Mouse (Mus musculus) left cerebral cortex, adult 9 months (tissue): Measurements from ENCODE around the gene Cog1.

ENCODE experiments used
- DNase-seq, 2 experiments: peaks; one replicate each; pipeline ENCODE4 v3.0.0; 2022; ENCODE audit warnings: low spot score in 2 of 2

The Cog1 gene

GRCm38 (mm10) chr11:113648690-113649352 lies at the start of gene Cog1:
TSS of gene Cog1 (plus strand) at chr11:113649169.
- no peak for DNase-seq

DNA sequence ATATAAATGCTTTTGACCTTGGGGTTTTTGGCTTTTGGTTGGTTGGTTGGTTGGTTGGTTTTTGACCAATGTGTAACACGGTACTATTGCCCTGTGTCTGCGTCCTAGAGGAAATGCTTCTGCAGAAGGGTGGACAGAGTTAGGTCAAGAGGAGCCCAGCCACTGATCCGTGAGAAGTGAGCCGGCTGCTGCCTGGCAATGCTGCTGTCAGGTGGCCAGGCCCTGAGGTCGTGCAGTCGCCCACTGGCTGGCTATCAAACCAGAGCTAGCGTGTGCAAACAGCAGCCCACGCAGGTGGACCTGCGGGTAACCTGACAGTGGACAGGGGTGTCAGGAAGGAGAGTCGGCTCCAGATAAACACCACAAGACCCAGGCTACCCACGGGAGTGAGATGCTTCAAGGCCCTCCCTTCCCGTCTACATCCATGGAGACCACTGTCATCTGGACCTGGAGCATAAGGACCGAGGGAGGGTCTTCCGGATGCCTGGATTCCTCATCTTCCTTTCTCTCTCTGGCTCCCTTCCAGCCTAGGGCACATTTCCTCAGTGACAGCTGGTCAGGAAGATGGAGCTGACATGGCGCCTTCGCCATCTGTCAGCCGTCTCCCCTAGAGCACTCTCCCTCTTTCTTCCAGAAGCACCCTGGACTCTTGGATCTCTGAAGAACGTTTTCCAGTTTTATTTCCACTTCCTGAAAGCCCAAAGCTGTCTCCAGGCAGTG lies 48.3 kb upstream of the Cog1 start:
- DNase-seq: no peak

DNA sequence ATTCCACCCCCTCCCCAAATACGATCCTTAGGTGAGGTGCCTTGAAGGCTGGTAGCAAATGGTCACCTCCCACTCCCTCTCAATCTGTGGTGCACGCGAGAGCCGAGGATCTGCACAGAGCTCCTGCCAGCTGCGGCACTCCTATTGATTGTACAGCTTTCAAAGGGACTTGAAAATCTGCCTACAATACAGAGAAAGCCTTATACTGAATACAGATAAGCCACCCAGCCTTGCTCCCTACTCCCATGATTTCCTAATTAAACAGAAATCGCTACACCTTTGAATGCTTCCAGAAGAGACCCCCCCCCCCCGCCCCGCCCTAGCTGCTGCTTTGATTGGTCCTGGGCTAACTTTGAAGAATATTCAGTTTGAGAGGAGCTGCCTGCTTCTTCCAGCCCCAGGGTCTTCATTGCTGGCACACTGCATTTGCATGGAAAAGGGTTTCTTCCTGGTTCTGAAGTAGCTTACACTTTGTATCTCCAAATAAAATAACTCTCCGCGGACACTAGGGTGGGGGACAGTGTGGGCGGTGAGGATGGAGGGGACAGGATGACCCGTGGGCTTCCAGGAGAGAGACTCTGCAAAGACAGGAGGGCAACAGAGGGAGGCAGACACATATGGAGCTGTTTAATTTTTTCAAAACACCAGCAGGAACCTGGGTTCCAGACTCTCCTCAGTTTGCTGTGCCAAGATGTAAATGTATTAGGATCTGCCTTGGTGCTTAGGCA lies 47.2 kb upstream of the Cog1 start:
- DNase-seq: no peak

DNA sequence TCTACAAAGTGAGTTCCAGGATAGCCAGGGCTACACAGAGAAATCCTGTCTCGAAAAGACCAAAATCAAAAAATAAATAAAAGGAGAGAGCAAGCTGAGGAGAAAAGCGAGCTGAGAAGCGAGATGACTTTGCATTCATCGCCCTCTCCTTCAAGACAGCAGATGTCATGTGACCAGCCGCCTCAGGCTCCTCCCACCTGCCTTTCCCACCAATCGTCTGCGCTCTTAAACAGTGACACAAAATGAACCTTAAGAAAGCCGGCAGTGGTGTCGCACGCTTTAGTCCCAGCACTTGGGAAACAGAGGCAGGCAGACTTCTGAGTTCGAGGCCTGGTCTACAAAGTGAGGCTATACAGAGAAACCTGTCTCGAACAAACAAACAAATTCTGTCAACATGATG lies 41.4 kb upstream of the Cog1 start:
- no peak for DNase-seq

DNA sequence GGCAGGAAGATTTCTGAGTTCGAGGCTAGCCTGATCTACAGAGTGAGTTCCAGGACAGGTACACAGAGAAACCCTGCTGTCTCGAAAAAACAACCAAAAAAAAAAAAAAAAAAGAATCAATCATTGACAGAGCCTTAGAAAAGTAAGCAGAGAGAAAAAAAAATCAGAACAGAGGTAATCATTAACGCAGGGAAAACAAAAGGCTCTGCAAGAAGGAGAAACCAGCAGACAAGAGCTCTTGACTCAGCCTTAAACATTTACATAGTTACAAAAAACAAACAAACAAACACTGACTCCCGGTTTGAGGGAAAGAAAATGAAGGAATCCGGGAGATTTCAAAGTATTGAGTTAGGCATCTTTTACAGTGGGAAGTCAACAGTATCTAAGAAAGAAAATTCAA lies 39.4 kb upstream of the Cog1 start:
- DNase-seq: no peak

DNA sequence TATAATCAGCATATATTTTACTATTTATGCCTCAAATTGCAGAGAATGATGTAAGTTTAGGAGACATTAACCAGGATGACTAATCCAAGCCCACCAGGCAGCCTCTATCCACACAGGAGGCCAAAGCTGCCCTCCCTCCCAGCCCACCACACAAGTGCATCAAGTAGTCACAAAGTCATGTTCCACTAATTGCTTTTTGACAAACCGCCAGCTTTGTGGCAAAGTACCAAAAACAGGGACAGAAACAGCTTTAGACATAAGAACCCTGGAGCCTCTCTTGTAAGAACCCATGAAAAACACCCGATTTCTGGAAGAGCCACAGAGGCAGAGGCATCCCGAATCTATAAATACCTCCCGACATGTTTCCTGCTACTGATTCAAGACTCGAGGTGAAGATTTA lies 38.7 kb upstream of the Cog1 start:
- no peak for DNase-seq

DNA sequence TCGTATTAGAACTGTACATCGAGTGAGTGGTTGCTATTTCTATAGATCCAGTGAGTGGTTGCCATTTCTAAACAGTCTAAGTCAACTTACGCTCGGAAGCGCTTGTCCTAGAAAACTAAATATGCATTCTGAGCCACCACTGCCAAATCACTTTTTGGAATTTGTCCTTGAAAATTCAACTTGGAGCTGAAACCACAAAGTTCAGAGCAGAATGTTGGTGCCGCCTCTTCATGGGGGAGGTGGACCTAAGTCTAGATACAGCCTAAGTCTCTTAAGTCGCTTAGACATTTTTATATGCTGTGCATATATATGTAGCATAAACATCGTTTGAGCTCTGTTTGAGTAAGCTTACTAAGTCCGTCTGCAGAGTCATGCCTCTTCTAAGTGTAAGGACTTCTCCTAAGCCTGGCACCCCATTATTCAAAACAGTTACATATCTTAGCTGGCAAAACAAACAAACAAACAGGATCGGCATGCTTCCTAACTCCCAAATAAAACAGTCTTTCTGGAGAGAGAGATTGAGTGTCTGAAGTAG lies 37.8 kb upstream of the Cog1 start:
- peak in 1 of 2 experiments; percentile 37 for DNase-seq

GRCm38 (mm10) chr11:113611664-113612611 lies 37.0 kb upstream of the Cog1 start:
- peak in 1 of 2 experiments; percentile 64 for DNase-seq

GRCm38 (mm10) chr11:113614476-113614875 lies 34.5 kb upstream of the Cog1 start:
- DNase-seq: no peak

DNA sequence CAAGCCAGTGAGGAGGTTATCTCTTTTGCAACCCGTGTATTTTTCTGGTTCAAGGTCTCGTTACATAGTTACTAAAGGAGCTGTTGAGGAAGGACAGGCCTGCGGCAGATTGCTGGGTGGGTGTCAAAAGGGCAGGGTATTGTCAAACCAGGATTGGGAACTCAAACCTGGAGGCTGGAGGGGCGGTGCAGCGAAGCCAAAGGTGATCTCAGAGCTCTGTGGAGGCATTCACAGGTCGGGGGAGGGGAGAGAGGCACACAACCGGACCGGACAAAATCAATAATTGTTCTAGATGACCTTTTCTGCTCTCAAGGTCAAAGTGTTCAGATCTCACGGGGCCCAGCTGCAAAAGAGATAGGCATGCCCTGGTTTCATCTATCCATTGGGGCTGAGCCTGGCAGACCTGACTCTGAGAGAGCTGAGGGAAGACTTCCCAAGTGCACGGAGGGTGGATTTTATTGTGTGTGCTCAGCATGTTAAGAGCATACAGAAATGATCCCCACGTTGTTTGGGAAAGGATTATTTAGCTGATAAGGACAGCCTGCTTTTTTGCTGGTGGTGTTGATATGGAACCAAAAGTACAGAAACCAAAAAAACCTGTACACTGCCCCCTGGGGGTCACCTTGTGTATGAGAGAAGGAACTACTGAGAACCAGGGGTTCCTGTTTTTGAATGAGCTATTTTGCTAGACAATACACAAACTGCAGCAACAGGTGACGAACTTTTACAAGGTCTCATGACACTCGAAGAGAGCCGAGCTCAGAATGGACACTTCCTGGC lies 31.6 kb upstream of the Cog1 start:
- peak in 1 of 2 experiments; percentile 77 for DNase-seq

DNA sequence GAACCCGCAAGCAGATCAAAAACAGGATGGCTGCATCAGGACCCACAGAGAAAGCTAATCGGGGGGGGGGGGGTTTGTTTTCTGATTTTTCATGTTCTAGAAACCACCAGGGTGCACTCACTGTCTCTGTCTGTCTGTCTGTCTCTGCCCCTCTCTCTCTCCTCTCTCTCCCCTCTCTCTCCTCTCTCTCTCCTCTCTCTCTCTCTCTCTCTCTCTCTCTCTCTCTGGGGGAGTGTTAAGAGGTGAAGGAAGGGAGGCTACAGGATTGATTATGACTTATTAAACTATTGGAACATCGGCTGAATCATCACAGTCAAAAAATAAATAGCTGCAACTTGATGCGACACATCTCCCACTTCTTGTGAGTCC lies 30.7 kb upstream of the Cog1 start:
- DNase-seq: no peak

- DNase-seq: peak in 1 of 2 experiments; percentile 60
Measured at GRCm38 (mm10) chr11:113618672-113619419, 30.1 kb upstream of the Cog1 start, which contains the start of gene Sstr2. TSS of gene Sstr2 (plus strand) at chr11:113619342.

GRCm38 (mm10) chr11:113619420-113620080 lies 29.4 kb upstream of the Cog1 start:
- no peak for DNase-seq

- no peak for DNase-seq
Measured at GRCm38 (mm10) chr11:113621001-113621400, 28.0 kb upstream of the Cog1 start.

DNA sequence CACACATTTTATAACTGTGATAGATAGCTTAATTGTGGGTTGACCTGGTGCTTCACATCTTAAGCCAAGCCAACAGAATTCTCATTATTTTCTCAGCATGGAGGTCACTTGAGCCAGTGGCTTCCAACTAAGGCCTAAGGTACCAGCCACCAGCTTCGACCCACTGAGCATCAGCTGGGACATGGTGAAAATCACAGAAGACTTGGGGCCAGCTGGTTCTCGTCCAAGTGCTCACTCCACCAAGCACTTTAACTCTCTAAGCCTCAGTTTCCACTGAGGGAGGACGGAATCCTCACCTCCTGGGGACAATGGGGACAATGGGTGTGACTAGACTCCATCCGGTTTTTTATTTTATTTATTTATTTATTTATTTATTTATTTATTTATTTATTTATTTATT lies 26.9 kb upstream of the Cog1 start:
- DNase-seq: no peak

- DNase-seq: no peak
Measured at GRCm38 (mm10) chr11:113625437-113625836, 23.5 kb upstream of the Cog1 start.

GRCm38 (mm10) chr11:113627785-113628184 lies 21.2 kb upstream of the Cog1 start:
- no peak for DNase-seq

DNA sequence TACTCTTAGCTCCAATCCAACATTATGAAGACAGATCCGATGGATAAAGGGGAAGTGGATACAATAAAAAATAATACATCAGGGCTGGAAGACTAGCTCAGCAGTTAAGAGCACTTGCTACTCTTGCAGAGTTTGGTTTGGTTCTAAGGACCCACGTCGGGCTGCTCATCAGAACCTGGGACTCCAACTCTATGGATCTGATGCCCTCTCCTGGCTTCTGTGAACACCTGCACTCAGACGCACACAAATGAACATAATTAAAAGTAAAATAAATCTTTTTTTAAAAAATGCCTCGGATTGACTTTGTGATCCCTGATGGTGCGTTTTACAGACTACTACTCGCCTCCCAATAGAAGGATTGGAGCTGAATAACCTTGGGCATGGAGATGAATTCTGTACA lies 18.3 kb upstream of the Cog1 start:
- DNase-seq: no peak

- no peak for DNase-seq
Measured at GRCm38 (mm10) chr11:113631302-113631701, 17.7 kb upstream of the Cog1 start.
